Mouse (Mus musculus): ENCODE results near the gene Abcb8. TPM values are rescaled to one million over a fixed set of nuclear protein-coding genes. Genes with fewer than 3 reads are reported as not detected.
A peak's percentile ranks its signal among the peaks of the same experiment; 100 is the strongest.

Gene Abcb8
- total and polyA plus RNA-seq, 3 experiments: 76.9 to 124 TPM; not detected in 1

DNA sequence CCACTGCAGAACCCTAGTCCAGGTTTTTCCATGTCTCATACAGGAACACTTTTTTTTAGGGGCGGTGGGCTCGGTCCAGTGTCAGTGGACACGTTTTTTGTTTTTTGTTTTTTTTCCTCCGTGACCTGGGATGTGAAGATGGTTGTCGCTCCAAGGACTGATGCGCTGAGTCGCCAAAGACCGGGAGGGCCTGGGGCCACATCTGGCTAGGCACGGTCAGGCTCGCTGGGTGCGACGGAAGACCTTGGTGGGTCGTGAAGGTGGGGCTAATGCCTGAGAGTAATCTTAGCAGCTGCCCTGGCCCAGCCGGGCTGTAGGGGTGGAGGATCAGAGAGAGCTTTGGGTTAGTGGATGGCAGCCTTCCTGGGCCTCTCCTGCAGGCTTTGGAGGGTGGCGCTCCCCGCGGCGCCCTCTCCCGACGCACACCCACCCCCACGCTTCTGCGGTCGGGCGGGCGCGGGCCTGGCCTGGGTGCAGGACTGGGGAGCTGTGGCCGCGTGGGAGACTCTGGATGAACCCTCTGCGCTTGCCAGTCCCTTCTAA lies 59.3 kb downstream of the Abcb8 start:
- Histone ChIP-seq H3K9ac (ENCODE audit: control insufficient read depth, low read depth, low read length, poor library complexity, severe bottlenecking) (peak overlapping the region; percentile 87), H3K27me3 (ENCODE audit: control insufficient read depth in 1 of 2, insufficient read depth in 2 of 2, low read length in 2 of 2) (no peaks in the 10 kb centered on the region), H3K79me2 (ENCODE audit: control insufficient read depth, insufficient read depth, low read length, poor library complexity) (peaks cover 60% of the 10 kb centered on the region), H3K4me3 (ENCODE audit: control insufficient read depth in 1 of 2, insufficient read depth in 1 of 2, low read depth in 2 of 2, low read length in 2 of 2) (peak overlapping the region; percentile 77 to 98), H3K4me1 (ENCODE audit: control insufficient read depth in 1 of 2, insufficient read depth in 2 of 2, low read length in 2 of 2) (peaks cover 8 to 19% of the 10 kb centered on the region in 2 experiments), H3K9me3 (replicated peaks; ENCODE audit: insufficient read depth, low read length) (no peaks in the 10 kb centered on the region), H3K27ac (ENCODE audit: control insufficient read depth, low read depth, low read length) (peak overlapping the region; percentile 45), H3K36me3 (ENCODE audit: control insufficient read depth in 1 of 2, insufficient read depth in 2 of 2, low read length in 2 of 2) (peaks cover 0 to 19% of the 10 kb centered on the region in 2 experiments; a peak in 3 of 4 replicates)
- DNase-seq (ENCODE audit: low read depth, low spot score): peak; percentile 68
- TF ChIP-seq POLR2AphosphoS2 (IDR thresholded peaks at IDR 0.05; ENCODE audit: low read length) (no peak), E2F4 (IDR thresholded peaks at IDR 0.05; ENCODE audit: borderline replicate concordance, low read depth, low read length) (no peak), CHD1 (IDR thresholded peaks at IDR 0.05; ENCODE audit: low read depth, low read length) (peak; percentile 80; the same call in 1 of the 2 replicates), TBP (IDR thresholded peaks at IDR 0.05; ENCODE audit: low read depth, low read length) (no peak), MYB (IDR thresholded peaks at IDR 0.05; ENCODE audit: low read depth, low read length) (no peak), POLR2AphosphoS5 (IDR thresholded peaks at IDR 0.05; ENCODE audit: borderline replicate concordance, low read depth, low read length) (no peak), RCOR1 (IDR thresholded peaks at IDR 0.05; ENCODE audit: low read depth, low read length) (no peak), MAZ (IDR thresholded peaks at IDR 0.05; ENCODE audit: low read depth, low read length) (peak; percentile 21; the same call in 1 of the 2 replicates), MAFK (IDR thresholded peaks at IDR 0.05; ENCODE audit: borderline replicate concordance, low read depth, low read length) (no peak), MXI1 (IDR thresholded peaks at IDR 0.05; ENCODE audit: low read depth, low read length) (peak; percentile 69; the same call in 1 of the 2 replicates), MYC (IDR thresholded peaks at IDR 0.05; ENCODE audit: low read depth, low read length) (no peak; the same call in 1 of the 2 replicates), SMC3 (IDR thresholded peaks at IDR 0.05; ENCODE audit: low read depth, low read length) (no peak), TAL1 (IDR thresholded peaks at IDR 0.05; ENCODE audit: low read length) (no peak), ETS1 (IDR thresholded peaks at IDR 0.05; ENCODE audit: low read depth, low read length) (no peak), USF1 (IDR thresholded peaks at IDR 0.05; ENCODE audit: low read depth, low read length) (no peak), RAD21 (IDR thresholded peaks at IDR 0.05; ENCODE audit: low read depth, low read length) (no peak), MEF2A (IDR thresholded peaks at IDR 0.05; ENCODE audit: extremely low read depth, insufficient replicate concordance, low read depth, low read length, poor library complexity, severe bottlenecking) (no peak), CTCF (IDR thresholded peaks at IDR 0.05 in 2 of 3, conservative IDR thresholded peaks at IDR 0.05 in 1 of 3; ENCODE audit: control insufficient read depth in 1 of 3, insufficient read depth in 1 of 3, low read depth in 2 of 3, low read length in 3 of 3, poor library complexity in 1 of 3, severe bottlenecking in 1 of 3) (peak in 2 of 3 experiments; percentile 10 to 38; a peak in 2 of 6 replicates), SIN3A (IDR thresholded peaks at IDR 0.05; ENCODE audit: low read length) (peak; percentile 34; the same call in 1 of the 2 replicates), JUND (IDR thresholded peaks at IDR 0.05; ENCODE audit: low read depth, low read length) (no peak), UBTF (IDR thresholded peaks at IDR 0.05; ENCODE audit: borderline replicate concordance, insufficient read depth, low read depth, low read length) (0 out of 2 replicates have a peak, but pooled peaks have one; percentile 14), BHLHE40 (IDR thresholded peaks at IDR 0.05; ENCODE audit: borderline replicate concordance, low read depth, low read length) (no peak)
